Mouse (Mus musculus): ENCODE data around the gene Shisal2b. TPM values are rescaled to one million over a fixed set of nuclear protein-coding genes. Genes with fewer than 3 reads are reported as not detected.

Gene Shisal2b
- polyA plus RNA-seq, 1 experiment from 2014 or later: 0.54 TPM

- 69% methylated on average over 7 of the region's 7 CpGs for WGBS
- no peaks in the 10 kb centered on the region for H3K27me3 ChIP-seq (ENCODE audit: insufficient read depth, low read length)
- H3K9me3 ChIP-seq (ENCODE audit: low read depth, low read length): no peaks in the 10 kb centered on the region
- H3K36me3 ChIP-seq (ENCODE audit: insufficient read depth): peaks cover 43% of the 10 kb centered on the region
- DNase-seq (no peak), ATAC-seq (ENCODE audit: insufficient read depth) (no peak)
- H3K4me3 ChIP-seq (ENCODE audit: low read depth, low read length): no peak overlapping the region
- no peak for TF ChIP-seq CTCF (IDR thresholded peaks at IDR 0.05; ENCODE audit: low read depth)
- H3K9ac ChIP-seq: no peak overlapping the region
- H3K4me2 ChIP-seq: no peak overlapping the region
- H3K27ac ChIP-seq (ENCODE audit: low read depth): no peak overlapping the region
- H3K4me1 ChIP-seq (ENCODE audit: insufficient read depth): no peaks in the 10 kb centered on the region
Observed at GRCm38 (mm10) chr13:104837628-104838027, 26.1 kb downstream of the Shisal2b start.

- Histone ChIP-seq H3K9ac (no peak overlapping the region), H3K27me3 (ENCODE audit: insufficient read depth, low read length) (no peaks in the 10 kb centered on the region), H3K36me3 (ENCODE audit: insufficient read depth) (peaks cover 64% of the 10 kb centered on the region), H3K4me1 (ENCODE audit: insufficient read depth) (no peaks in the 10 kb centered on the region), H3K9me3 (ENCODE audit: low read depth, low read length) (no peaks in the 10 kb centered on the region), H3K4me3 (ENCODE audit: low read depth, low read length) (no peak overlapping the region), H3K4me2 (no peak overlapping the region), H3K27ac (ENCODE audit: low read depth) (no peak overlapping the region)
- 95% methylated on average over 13 of the region's 13 CpGs for WGBS
- ATAC-seq (ENCODE audit: insufficient read depth) (no peak), DNase-seq (no peak)
- no peak for TF ChIP-seq CTCF (IDR thresholded peaks at IDR 0.05; ENCODE audit: low read depth)
Observed at GRCm38 (mm10) chr13:104832811-104833210, 30.9 kb downstream of the Shisal2b start.

GRCm38 (mm10) chr13:104825470-104825869, 38.2 kb downstream of the Shisal2b start:
- H3K9me3 ChIP-seq (ENCODE audit: low read depth, low read length): peaks cover 5% of the 10 kb centered on the region; the same call in 1 of the 2 replicates
- H3K36me3 ChIP-seq (ENCODE audit: insufficient read depth): peaks cover 34% of the 10 kb centered on the region
- no peaks in the 10 kb centered on the region for H3K27me3 ChIP-seq (ENCODE audit: insufficient read depth, low read length)
- no peak overlapping the region for H3K4me2 ChIP-seq
- no peak overlapping the region for H3K4me3 ChIP-seq (ENCODE audit: low read depth, low read length)
- H3K4me1 ChIP-seq (ENCODE audit: insufficient read depth): no peaks in the 10 kb centered on the region
- no peak overlapping the region for H3K9ac ChIP-seq
- no peak for ATAC-seq (ENCODE audit: insufficient read depth)
- no peak for TF ChIP-seq CTCF (IDR thresholded peaks at IDR 0.05; ENCODE audit: low read depth)
- no peak overlapping the region for H3K27ac ChIP-seq (ENCODE audit: low read depth)
- WGBS: 76% methylated on average over 2 of the region's 2 CpGs
- no peak for DNase-seq

- Histone ChIP-seq H3K9me3 (ENCODE audit: low read depth, low read length) (peaks cover 5% of the 10 kb centered on the region; the same call in 1 of the 2 replicates), H3K36me3 (ENCODE audit: insufficient read depth) (peaks cover 9% of the 10 kb centered on the region), H3K4me3 (ENCODE audit: low read depth, low read length) (no peak overlapping the region), H3K4me2 (no peak overlapping the region), H3K27ac (ENCODE audit: low read depth) (no peak overlapping the region), H3K4me1 (ENCODE audit: insufficient read depth) (no peaks in the 10 kb centered on the region), H3K9ac (no peak overlapping the region), H3K27me3 (ENCODE audit: insufficient read depth, low read length) (no peaks in the 10 kb centered on the region)
- WGBS: 34% methylated on average over 8 of the region's 8 CpGs
- ATAC-seq (ENCODE audit: insufficient read depth) (peak; percentile 58; the same call in 1 of the 2 replicates), DNase-seq (peak; percentile 2)
- no peak for TF ChIP-seq CTCF (IDR thresholded peaks at IDR 0.05; ENCODE audit: low read depth)
Observed at GRCm38 (mm10) chr13:104822411-104822838, 41.3 kb downstream of the Shisal2b start.

GRCm38 (mm10) chr13:104821908-104822307, 41.8 kb downstream of the Shisal2b start:
- no peaks in the 10 kb centered on the region for H3K27me3 ChIP-seq (ENCODE audit: insufficient read depth, low read length)
- no peak overlapping the region for H3K27ac ChIP-seq (ENCODE audit: low read depth)
- H3K36me3 ChIP-seq (ENCODE audit: insufficient read depth): peaks cover 4% of the 10 kb centered on the region
- TF ChIP-seq CTCF (IDR thresholded peaks at IDR 0.05; ENCODE audit: low read depth): no peak
- WGBS: 87% methylated on average over 1 of the region's 1 CpGs
- DNase-seq (no peak), ATAC-seq (ENCODE audit: insufficient read depth) (no peak)
- H3K9ac ChIP-seq: no peak overlapping the region
- H3K4me3 ChIP-seq (ENCODE audit: low read depth, low read length): no peak overlapping the region
- H3K4me1 ChIP-seq (ENCODE audit: insufficient read depth): no peaks in the 10 kb centered on the region
- H3K9me3 ChIP-seq (ENCODE audit: low read depth, low read length): no peaks in the 10 kb centered on the region; the same call in 1 of the 2 replicates
- H3K4me2 ChIP-seq: no peak overlapping the region

GRCm38 (mm10) chr13:104821192-104821591, 42.5 kb downstream of the Shisal2b start:
- no peak for ATAC-seq (ENCODE audit: insufficient read depth)
- no peak for TF ChIP-seq CTCF (IDR thresholded peaks at IDR 0.05; ENCODE audit: low read depth)
- Histone ChIP-seq H3K9ac (no peak overlapping the region), H3K4me3 (ENCODE audit: low read depth, low read length) (no peak overlapping the region), H3K4me2 (no peak overlapping the region), H3K9me3 (ENCODE audit: low read depth, low read length) (no peaks in the 10 kb centered on the region), H3K27me3 (ENCODE audit: insufficient read depth, low read length) (no peaks in the 10 kb centered on the region), H3K36me3 (ENCODE audit: insufficient read depth) (0 out of 2 replicates have a peak, but pooled peaks cover 3% of the 10 kb centered on the region), H3K27ac (ENCODE audit: low read depth) (no peak overlapping the region), H3K4me1 (ENCODE audit: insufficient read depth) (no peaks in the 10 kb centered on the region; the same call in 1 of the 2 replicates)
- DNase-seq: no peak

- Histone ChIP-seq H3K4me1 (ENCODE audit: insufficient read depth) (peaks cover 6% of the 10 kb centered on the region), H3K27me3 (ENCODE audit: insufficient read depth, low read length) (no peaks in the 10 kb centered on the region), H3K27ac (ENCODE audit: low read depth) (peak overlapping the region; percentile 65; the same call in 1 of the 2 replicates), H3K4me2 (peak overlapping the region; percentile 72), H3K9ac (peak overlapping the region; percentile 90), H3K4me3 (ENCODE audit: low read depth, low read length) (peak overlapping the region; percentile 58), H3K9me3 (ENCODE audit: low read depth, low read length) (no peaks in the 10 kb centered on the region), H3K36me3 (ENCODE audit: insufficient read depth) (no peaks in the 10 kb centered on the region)
- ATAC-seq (ENCODE audit: insufficient read depth) (no peak), DNase-seq (no peak)
- WGBS: 37% methylated on average over 12 of the region's 12 CpGs
- no peak for TF ChIP-seq CTCF (IDR thresholded peaks at IDR 0.05; ENCODE audit: low read depth)
Observed at GRCm38 (mm10) chr13:104817696-104818095, 46.0 kb downstream of the Shisal2b start.
